Mouse (Mus musculus) neural tube, embryonic 15.5 days (tissue): ENCODE results near the gene Ppp1r11. TPM values are rescaled to one million over a fixed set of nuclear protein-coding genes. Genes with fewer than 3 reads are reported as not detected.
A peak's percentile ranks its signal among the peaks of the same experiment; 100 is the strongest.
"Not testable (repeated sequence)": the region's sequence is repeated elsewhere in the genome, so short reads cannot be mapped to it uniquely, and the experiment has no call there.

Experiments used
- ATAC-seq: fragments of 200-750 bp; cut with Nextera tagmentation; 2 replicates; pipeline ENCODE4 v1.8.0; 2017; ENCODE audit warnings: mild to moderate bottlenecking, moderate TSS enrichment, moderate library complexity; ENCODE audit not compliant: low FRiP score
- H3K27ac ChIP-seq: fragments of 300-500 bp; sonication (generic); replicated peaks from 2 replicates; pipeline ENCODE4 v1.5.1; 2015; ENCODE audit warnings: mild to moderate bottlenecking, inconsistent platforms
- H3K27me3 ChIP-seq: fragments of 300-500 bp; sonication (generic); replicated peaks from 2 replicates; pipeline ENCODE4 v1.6.1; 2015; ENCODE audit warnings: inconsistent platforms
- H3K36me3 ChIP-seq: fragments of 300-500 bp; sonication (generic); 2 replicates; pipeline ENCODE4 v1.6.1; 2015; ENCODE audit warnings: inconsistent platforms
- H3K4me1 ChIP-seq: fragments of 300-500 bp; sonication (generic); 2 replicates; pipeline ENCODE4 v1.6.1; 2015; ENCODE audit warnings: inconsistent platforms
- H3K4me2 ChIP-seq: fragments of 300-500 bp; sonication (generic); 2 replicates; pipeline ENCODE4 v1.6.1; 2015; ENCODE audit warnings: inconsistent platforms, mild to moderate bottlenecking, moderate library complexity
- H3K4me3 ChIP-seq: fragments of 300-500 bp; sonication (generic); replicated peaks from 2 replicates; pipeline ENCODE4 v1.5.1; 2015; ENCODE audit warnings: mild to moderate bottlenecking, inconsistent platforms
- H3K9ac ChIP-seq: fragments of 300-500 bp; sonication (generic); replicated peaks from 2 replicates; pipeline ENCODE4 v1.6.1; 2015; ENCODE audit warnings: mild to moderate bottlenecking, inconsistent platforms
- H3K9me3 ChIP-seq: fragments of 300-500 bp; sonication (generic); replicated peaks from 2 replicates; pipeline ENCODE4 v1.6.1; 2016; ENCODE audit warnings: inconsistent platforms
- WGBS: fragments of 180-500 bp; shearing (Covaris S2); methylation state at CpG from one replicate; pipeline ENCODE4 v1.1.7; 2015; ENCODE audit warnings: mixed read lengths; 5-methylcytosine and 5-hydroxymethylcytosine counted together
- polyA plus RNA-seq: library from polyadenylated mRNA; unstranded; fragments of >200 nt; fragmentation: Nextera tagmentation; extraction: Ambion mirVana; gene quantifications from 2 replicates; pipeline ENCODE4 v1.2.1, GENCODE M21; 2015

Ppp1r11 gene
- polyA plus RNA-seq, result 155 and 168 TPM in 2 replicates

DNA sequence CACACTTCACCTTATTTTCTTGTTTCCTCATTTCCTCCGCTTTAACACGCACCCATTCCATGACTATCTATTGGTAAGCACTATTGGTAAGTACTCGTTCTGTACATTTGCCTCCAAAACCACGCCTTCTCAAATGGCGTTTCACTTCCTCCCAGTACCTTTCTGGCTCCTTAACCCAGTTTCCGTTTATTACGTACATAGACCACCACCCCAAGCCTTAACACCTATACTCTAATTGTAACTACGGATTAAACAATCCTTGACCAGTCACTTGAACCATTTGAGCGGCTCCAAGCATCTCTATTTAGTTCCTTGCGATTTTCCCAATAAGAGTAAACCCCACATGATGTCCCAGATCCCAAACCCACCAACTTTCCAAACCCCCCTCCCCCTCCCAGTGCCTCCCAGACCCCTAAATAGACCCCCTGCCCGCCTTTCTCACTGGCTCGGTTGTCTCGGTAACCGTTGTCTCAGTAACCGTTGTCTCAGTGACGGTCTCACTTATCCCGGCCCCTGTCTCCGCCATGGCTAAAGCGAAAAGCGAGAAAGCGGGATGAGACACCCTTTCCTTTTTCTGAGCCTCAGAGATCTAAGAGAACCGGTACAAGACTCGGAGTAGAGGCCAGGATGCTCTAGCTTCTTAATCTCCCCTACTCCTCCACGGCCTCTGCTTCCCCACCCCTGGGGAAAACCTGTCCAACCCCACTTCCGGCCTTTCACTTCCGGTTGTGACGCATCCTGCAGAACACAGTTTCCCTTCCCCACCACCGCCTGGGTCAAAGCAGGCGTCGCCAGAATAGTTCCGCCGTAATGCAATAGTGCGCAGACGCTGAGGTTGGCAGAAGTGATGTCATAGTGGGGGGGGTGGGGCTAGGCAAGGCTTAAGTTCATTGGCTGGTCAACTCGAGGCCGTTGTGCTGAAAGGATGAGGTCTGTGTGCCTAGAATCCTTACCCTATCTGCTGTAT is at the start of gene Ppp1r11:
Ppp1r11 (minus strand) TSS at position 761 of the 967 bp plus-strand sequence.
- no peaks in the 10 kb centered on the region for H3K9me3 ChIP-seq
- 3% methylated on average over 36 of the region's 36 CpGs for WGBS
- no peaks in the 10 kb centered on the region for H3K27me3 ChIP-seq
- peak; percentile 95 for ATAC-seq
- H3K4me1 ChIP-seq, result peaks cover 34% of the 10 kb centered on the region
- peak within 1 kb of the TSS; percentile 87 for H3K27ac ChIP-seq
- H3K4me2 ChIP-seq, result peak within 1 kb of the TSS; percentile 68
- H3K4me3 ChIP-seq, result peak within 1 kb of the TSS; percentile 58
- peaks cover 21% of the 10 kb centered on the region for H3K36me3 ChIP-seq
- H3K9ac ChIP-seq, result peak within 1 kb of the TSS; percentile 65

GRCm38 (mm10) chr17:37000863-37001262 is 49.3 kb upstream of the Ppp1r11 start, which contains the start of gene Zfp57:
Gene Zfp57 (plus strand): TSS chr17:37001163.
- Histone ChIP-seq H3K9ac (no peak within 1 kb of the TSS), H3K27ac (peak within 1 kb of the TSS; percentile 96; the same call in 1 of the 2 replicates)

GRCm38 (mm10) chr17:36998477-36998876 is 46.9 kb upstream of the Ppp1r11 start:
- Histone ChIP-seq H3K4me2 (no peak overlapping the region), H3K27ac (no peak overlapping the region), H3K9me3 (no peaks in the 10 kb centered on the region), H3K36me3 (no peaks in the 10 kb centered on the region), H3K4me3 (no peak overlapping the region), H3K9ac (no peak overlapping the region), H3K4me1 (no peaks in the 10 kb centered on the region), H3K27me3 (no peaks in the 10 kb centered on the region)
- 81% methylated on average over 2 of the region's 2 CpGs for WGBS
- no peak for ATAC-seq

More at GRCm38 (mm10) chr17:37000863-37001262, 49.3 kb upstream of the Ppp1r11 start, which contains the start of gene Zfp57:
- peak within 1 kb of the TSS; percentile 89 for H3K4me3 ChIP-seq
- 94% methylated on average over 7 of the region's 7 CpGs for WGBS
- H3K27me3 ChIP-seq, result no peaks in the 10 kb centered on the region
- no peaks in the 10 kb centered on the region for H3K9me3 ChIP-seq
- H3K4me1 ChIP-seq, result peaks cover 18% of the 10 kb centered on the region
- ATAC-seq, result no peak
- H3K4me2 ChIP-seq, result peak within 1 kb of the TSS; percentile 70
- H3K36me3 ChIP-seq, result peaks cover 14% of the 10 kb centered on the region

DNA sequence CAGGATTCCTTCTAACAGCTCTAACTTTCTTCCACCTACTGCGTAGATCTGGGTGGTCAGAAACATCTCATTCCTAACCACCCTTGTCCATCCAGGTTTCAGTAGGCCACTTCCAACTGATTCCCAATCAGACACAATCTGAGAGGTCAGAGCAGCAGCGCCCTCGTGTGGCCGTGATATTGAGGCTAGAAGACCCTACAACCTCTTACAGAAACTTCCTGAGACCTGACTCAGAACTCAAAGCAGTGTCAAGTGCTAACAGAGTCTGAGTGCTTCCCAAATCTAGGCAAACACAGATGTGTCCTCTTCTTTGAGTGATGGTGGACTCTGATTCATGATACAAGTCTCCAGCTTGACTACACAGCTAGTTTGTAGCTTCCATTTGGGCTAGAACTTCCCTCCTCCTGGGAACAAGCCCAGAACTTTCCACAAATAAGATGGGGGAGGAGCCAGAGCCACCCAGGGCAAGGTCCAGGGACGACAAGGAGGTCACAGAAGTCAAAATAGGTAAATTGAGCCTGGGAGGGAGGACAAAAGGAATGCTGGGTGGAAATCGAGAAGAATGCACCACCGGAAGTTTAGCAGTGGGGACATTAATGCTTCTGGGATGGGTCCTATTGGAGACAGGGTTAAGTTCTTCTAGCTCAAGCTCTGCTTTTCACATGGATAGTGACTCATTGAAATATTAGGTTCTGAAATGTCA is 45.6 kb upstream of the Ppp1r11 start:
- no peak for ATAC-seq
- H3K36me3 ChIP-seq, result no peaks in the 10 kb centered on the region

GRCm38 (mm10) chr17:36995448-36995847 is 43.9 kb upstream of the Ppp1r11 start:
- Histone ChIP-seq H3K9me3 (no peaks in the 10 kb centered on the region), H3K4me2 (no peak overlapping the region), H3K4me3 (no peak overlapping the region), H3K27ac (no peak overlapping the region), H3K9ac (no peak overlapping the region), H3K4me1 (no peaks in the 10 kb centered on the region), H3K36me3 (no peaks in the 10 kb centered on the region), H3K27me3 (no peaks in the 10 kb centered on the region)
- WGBS, result 76% methylated on average over 3 of the region's 3 CpGs
- ATAC-seq, result no peak

More for the DNA sequence above, 45.6 kb upstream of the Ppp1r11 start:
- Histone ChIP-seq H3K27me3 (no peaks in the 10 kb centered on the region), H3K9me3 (no peaks in the 10 kb centered on the region), H3K4me2 (no peak overlapping the region), H3K4me3 (no peak overlapping the region), H3K4me1 (no peaks in the 10 kb centered on the region), H3K9ac (no peak overlapping the region), H3K27ac (no peak overlapping the region)
- WGBS, result 35% methylated on average over 7 of the region's 7 CpGs

GRCm38 (mm10) chr17:36994528-36994927 is 43.0 kb upstream of the Ppp1r11 start:
- H3K27me3 ChIP-seq, result peaks cover 2% of the 10 kb centered on the region; the same call in 1 of the 2 replicates
- H3K4me2 ChIP-seq, result no peak overlapping the region
- no peak overlapping the region for H3K27ac ChIP-seq
- no peaks in the 10 kb centered on the region for H3K36me3 ChIP-seq
- H3K9ac ChIP-seq, result no peak overlapping the region
- WGBS, result 88% methylated on average over 2 of the region's 2 CpGs
- no peak overlapping the region for H3K4me3 ChIP-seq
- no peaks in the 10 kb centered on the region for H3K9me3 ChIP-seq
- no peaks in the 10 kb centered on the region for H3K4me1 ChIP-seq
- no peak for ATAC-seq

- no peak for ATAC-seq
- Histone ChIP-seq H3K4me1 (no peaks in the 10 kb centered on the region), H3K27me3 (peaks cover 8% of the 10 kb centered on the region; the same call in 1 of the 2 replicates), H3K27ac (no peak overlapping the region), H3K9me3 (no peaks in the 10 kb centered on the region), H3K9ac (no peak overlapping the region), H3K4me3 (no peak overlapping the region), H3K36me3 (no peaks in the 10 kb centered on the region), H3K4me2 (no peak overlapping the region)
- 91% methylated on average over 4 of the region's 4 CpGs for whole genome bisulfite sequencing
Measured at GRCm38 (mm10) chr17:36993770-36994325, 42.3 kb upstream of the Ppp1r11 start.

- 66% methylated on average over 3 of the region's 3 CpGs for WGBS
- H3K4me1 ChIP-seq, result no peaks in the 10 kb centered on the region
- H3K4me3 ChIP-seq, result no peak overlapping the region
- no peak for ATAC-seq
- H3K9me3 ChIP-seq, result no peaks in the 10 kb centered on the region
- H3K9ac ChIP-seq, result no peak overlapping the region
- H3K27ac ChIP-seq, result no peak overlapping the region
- H3K36me3 ChIP-seq, result no peaks in the 10 kb centered on the region
- no peak overlapping the region for H3K4me2 ChIP-seq
- peaks cover 21% of the 10 kb centered on the region for H3K27me3 ChIP-seq
Measured at GRCm38 (mm10) chr17:36992336-36993104, 41.0 kb upstream of the Ppp1r11 start.

- H3K4me1 ChIP-seq, ATAC-seq, H3K36me3 ChIP-seq, H3K9me3 ChIP-seq, H3K4me3 ChIP-seq, H3K9ac ChIP-seq, H3K27ac ChIP-seq, H3K4me2 ChIP-seq: not testable (repeated sequence)
- peaks cover 31% of the 10 kb centered on the region for H3K27me3 ChIP-seq
- 95% methylated on average over 6 of the region's 6 CpGs for WGBS
Measured at GRCm38 (mm10) chr17:36990630-36991029, 39.1 kb upstream of the Ppp1r11 start.

DNA sequence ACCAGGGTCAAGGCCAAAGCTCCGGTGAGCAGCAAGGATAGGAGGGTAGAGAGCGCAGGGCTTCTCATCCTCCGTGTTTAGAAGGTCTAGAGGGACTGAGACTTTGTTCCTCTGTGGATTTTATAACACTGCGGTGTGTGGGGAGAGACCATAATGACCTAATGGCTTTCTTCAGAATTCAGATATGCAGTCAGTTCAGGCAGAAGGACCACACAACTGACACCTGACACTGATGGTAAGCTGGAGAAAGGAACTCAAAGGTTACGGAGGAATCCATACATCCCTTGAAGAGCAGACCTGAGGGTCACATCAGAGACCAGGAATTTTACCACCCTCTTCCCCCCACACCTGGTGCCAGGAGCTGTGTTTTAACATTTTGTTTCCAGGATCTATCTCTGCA is 37.9 kb upstream of the Ppp1r11 start, which contains the start of gene H2-M5:
H2-M5 (minus strand) TSS at position 101 of the 400 bp plus-strand sequence.
- WGBS, result 27% methylated on average over 5 of the region's 5 CpGs
- peaks cover 31% of the 10 kb centered on the region for H3K27me3 ChIP-seq
- H3K36me3 ChIP-seq, result no peaks in the 10 kb centered on the region
- H3K27ac ChIP-seq, result no peak within 1 kb of the TSS
- H3K4me1 ChIP-seq, result no peaks in the 10 kb centered on the region
- H3K4me2 ChIP-seq, result peak within 1 kb of the TSS; percentile 41
- peak within 1 kb of the TSS; percentile 15; the same call in 1 of the 2 replicates for H3K4me3 ChIP-seq
- no peak within 1 kb of the TSS for H3K9ac ChIP-seq
- H3K9me3 ChIP-seq, result no peaks in the 10 kb centered on the region
- ATAC-seq, result no peak

DNA sequence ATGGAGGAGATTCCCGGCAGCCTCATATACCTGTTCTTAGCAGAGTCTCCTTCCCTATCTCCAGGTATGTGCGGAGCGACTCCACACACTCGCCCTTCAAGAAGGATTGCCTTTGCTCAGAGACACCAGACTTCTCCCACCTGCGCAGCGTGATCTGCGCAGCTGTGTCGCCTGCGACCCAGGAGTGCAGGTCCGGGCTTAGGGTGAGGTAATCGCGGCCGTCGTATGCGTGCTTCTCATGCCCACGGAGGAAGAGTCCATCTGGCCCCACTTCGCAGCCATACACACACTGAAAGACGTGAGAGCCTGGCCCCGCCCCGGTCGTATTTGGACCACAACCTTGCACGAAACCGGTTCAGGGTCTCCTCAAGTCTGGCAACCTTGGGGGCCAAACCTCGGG is 36.9 kb upstream of the Ppp1r11 start:
- Histone ChIP-seq H3K36me3 (no peaks in the 10 kb centered on the region), H3K4me1 (no peaks in the 10 kb centered on the region), H3K27me3 (peaks cover 31% of the 10 kb centered on the region), H3K9me3 (no peaks in the 10 kb centered on the region), H3K27ac (no peak overlapping the region), H3K4me3 (peak overlapping the region; percentile 15; the same call in 1 of the 2 replicates), H3K4me2 (peak overlapping the region; percentile 41), H3K9ac (no peak overlapping the region)
- 11% methylated on average over 24 of the region's 24 CpGs for WGBS
- ATAC-seq, result peak; percentile 38
